21 mouse cellular contexts compared by ENCODE assay signal in the genomic region with DNA sequence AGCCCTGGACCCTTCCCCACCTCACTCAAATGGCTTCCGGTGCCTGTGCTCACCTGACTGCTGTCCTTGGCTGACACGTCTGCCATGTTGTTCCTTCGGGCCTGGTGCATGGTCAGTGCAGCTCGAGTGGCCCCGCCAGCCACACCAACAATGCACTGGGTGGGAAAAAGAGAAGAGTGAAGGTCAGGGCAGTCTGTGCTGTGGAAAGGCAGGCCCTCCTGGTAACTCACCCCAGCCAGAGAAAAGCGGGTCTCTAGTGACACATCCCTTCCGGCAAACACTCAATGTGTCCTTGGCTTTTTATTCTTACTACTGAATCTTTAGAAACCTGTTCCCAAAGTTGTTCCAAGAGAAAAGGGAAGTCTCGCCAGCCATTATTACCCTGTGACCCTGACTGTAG. TPM values are rescaled to one million over a fixed set of nuclear protein-coding genes. Genes with fewer than 3 reads are reported as not detected.
DNase-seq lines count a peak whose midpoint lies in the region; ATAC-seq and TF ChIP-seq lines count a peak whose summit lies in the region.
"Had no signal": no experiment of that assay in that cellular context is flagged by ENCODE, and none has a peak within 500 bp of the region (broad histone marks: within the 10 kb centered on the region; RNA-seq: fewer than 3 reads in every experiment).

No protein-coding gene starts in this region.

- peaks cover 69% of the 10 kb centered on the region for H3K4me1 ChIP-seq in liver, embryonic 12.5 days
- peaks cover 19% of the 10 kb centered on the region for H3K4me1 ChIP-seq in liver, embryonic 11.5 days (replicated peaks; ENCODE audit: control insufficient read depth, insufficient read depth, low read length)
- H3K4me1 ChIP-seq in spleen, adult 2 months (ENCODE audit: control insufficient read depth, insufficient read depth, insufficient read length) = no peaks in the 10 kb centered on the region
- H3K4me1 ChIP-seq: embryonic facial prominence, embryonic 15.5 days had no signal

- H3K27me3 ChIP-seq in liver, embryonic 12.5 days (replicated peaks) = no peaks in the 10 kb centered on the region
- H3K27me3 ChIP-seq in liver, embryonic 11.5 days (replicated peaks; ENCODE audit: control insufficient read depth, insufficient read depth, low read length) = no peaks in the 10 kb centered on the region
- H3K27me3 ChIP-seq in spleen, adult 2 months (ENCODE audit: control insufficient read depth, insufficient read depth, low read length) = no peaks in the 10 kb centered on the region
- H3K27me3 ChIP-seq: embryonic facial prominence, embryonic 15.5 days; heart, embryonic 15.5 days; hindbrain, embryonic 15.5 days had no signal

- H3K9ac ChIP-seq in liver, embryonic 12.5 days = no peak overlapping the region
- no peak overlapping the region for H3K9ac ChIP-seq in liver, embryonic 11.5 days (ENCODE audit: low read depth, low read length)
- H3K9ac ChIP-seq: embryonic facial prominence, embryonic 15.5 days; heart, embryonic 15.5 days; hindbrain, embryonic 15.5 days had no signal

- peak; percentile 33 to 45 for DNase-seq in adrenal gland, postnatal 36 days
- DNase-seq in adrenal gland, adult 18-20 months (ENCODE audit: low spot score in 2 of 2) = no peak
- DNase-seq in liver, embryonic 11.5 days (ENCODE audit: low spot score) = no peak
- no peak for DNase-seq in spleen, adult 2 months (ENCODE audit: low read depth in 1 of 2, low spot score in 2 of 2)
- no peak for DNase-seq in spleen, postnatal 36 days (ENCODE audit: low spot score in 2 of 2)
- DNase-seq: cerebellum, adult 18-20 months; cerebellum, adult 9-11 months; cerebellum, postnatal 36 days; gastrocnemius, postnatal 14 days; heart, adult 2 months; heart, postnatal 14 days had no signal

- H3K4me3 ChIP-seq in liver, embryonic 12.5 days = no peak overlapping the region
- no peak overlapping the region for H3K4me3 ChIP-seq in liver, embryonic 11.5 days (ENCODE audit: low read depth, low read length)
- H3K4me3 ChIP-seq in spleen, adult 2 months (ENCODE audit: extremely low read depth, insufficient read depth, insufficient read length) = no peak overlapping the region
- H3K4me3 ChIP-seq: embryonic facial prominence, embryonic 15.5 days; erythroblast, embryonic 14.5 days; forebrain, embryonic 10.5 days; heart, adult 2 months; heart, embryonic 15.5 days; hindbrain, embryonic 15.5 days had no signal

- H3K36me3 ChIP-seq in liver, embryonic 12.5 days = peaks cover 82% of the 10 kb centered on the region
- peaks cover 19% of the 10 kb centered on the region for H3K36me3 ChIP-seq in liver, embryonic 11.5 days (ENCODE audit: control insufficient read depth, insufficient read depth, low read length)
- H3K36me3 ChIP-seq in spleen, adult 2 months (ENCODE audit: control insufficient read depth, insufficient read depth, low read length) = peaks cover 3% of the 10 kb centered on the region; the same call in 1 of the 2 replicates

- TF ChIP-seq CTCF in spleen, adult 2 months (IDR thresholded peaks at IDR 0.05; ENCODE audit: extremely low read depth, insufficient read depth, insufficient read length, insufficient replicate concordance) = no peak

- WGBS in liver, embryonic 12.5 days (ENCODE audit: insufficient replicate concordance) = 87% methylated on average over 8 of the region's 8 CpGs
- WGBS in liver, embryonic 11.5 days = 89% methylated on average over 8 of the region's 8 CpGs
- 95% methylated on average over 8 of the region's 8 CpGs for WGBS in spleen, adult 2 months

- H3K27ac ChIP-seq in liver, embryonic 12.5 days = peak overlapping the region; percentile 95; the same call in 1 of the 2 replicates
- no peak overlapping the region for H3K27ac ChIP-seq in liver, embryonic 11.5 days (ENCODE audit: low read depth, low read length)
- peak overlapping the region; percentile 19; the same call in 1 of the 2 replicates for H3K27ac ChIP-seq in spleen, adult 2 months (ENCODE audit: insufficient read depth, low read length)
- H3K27ac ChIP-seq: embryonic facial prominence, embryonic 15.5 days; forebrain, embryonic 10.5 days; heart, adult 2 months; heart, embryonic 15.5 days; hindbrain, embryonic 15.5 days had no signal

- H3K9me3 ChIP-seq in liver, embryonic 12.5 days (replicated peaks) = no peaks in the 10 kb centered on the region
- no peaks in the 10 kb centered on the region for H3K9me3 ChIP-seq in liver, embryonic 11.5 days (ENCODE audit: control insufficient read depth, low read length)
- H3K9me3 ChIP-seq: embryonic facial prominence, embryonic 15.5 days; forebrain, embryonic 10.5 days; heart, embryonic 15.5 days; hindbrain, embryonic 15.5 days had no signal

- H3K4me2 ChIP-seq in liver, embryonic 12.5 days = no peak overlapping the region
- no peak overlapping the region for H3K4me2 ChIP-seq in liver, embryonic 11.5 days
- H3K4me2 ChIP-seq: embryonic facial prominence, embryonic 15.5 days; heart, embryonic 11.5 days; heart, embryonic 15.5 days; hindbrain, embryonic 15.5 days had no signal

- ATAC-seq in liver, embryonic 12.5 days = no peak
- ATAC-seq in liver, embryonic 11.5 days (replicated peaks; ENCODE audit: low FRiP score) = no peak
- ATAC-seq: forebrain, embryonic 16.5 days; intestine, embryonic 16.5 days had no signal

- no peak for TF ChIP-seq POLR2A in spleen, adult 2 months (IDR thresholded peaks at IDR 0.05; ENCODE audit: low read depth, low read length)

RNA-seq across cellular contexts. Expression of a gene that starts 12.9 kb away (rescaled TPM):
- 10 to 100 TPM; 27.9 to 28.9 TPM for total RNA-seq in adrenal gland, postnatal 36 days (2021)
- 10 to 100 TPM; 26.6 to 31.4 TPM for total RNA-seq in adrenal gland, adult 18-20 months (2021)
- polyA plus RNA-seq in liver, embryonic 12.5 days (2016; fragmentation: Nextera tagmentation; extraction: Ambion mirVana) = 26.3 and 29.4 TPM in 2 replicates
- polyA plus RNA-seq in liver, embryonic 11.5 days (2014; fragmentation: Nextera tagmentation; extraction: Ambion mirVana) = 38.2 and 42.3 TPM in 2 replicates
- polyA plus RNA-seq in spleen, adult 2 months (2012; rRNA removed) = 32.6 and 41.0 TPM in 2 replicates

RNA-seq across cellular contexts. Expression of a gene that starts 19.6 kb away (rescaled TPM):
- not detected for total RNA-seq in adrenal gland, postnatal 36 days (2021)
- 1 to 10 TPM in 1 of 2 experiments, not detected in 1; 1.3 TPM for total RNA-seq in adrenal gland, adult 18-20 months (2021)
- polyA plus RNA-seq in liver, embryonic 12.5 days (2016; fragmentation: Nextera tagmentation; extraction: Ambion mirVana) = 2.0 and 2.1 TPM in 2 replicates
- polyA plus RNA-seq in liver, embryonic 11.5 days (2014; fragmentation: Nextera tagmentation; extraction: Ambion mirVana) = 2.1 and 3.0 TPM in 2 replicates
- polyA plus RNA-seq in spleen, adult 2 months (2012; rRNA removed) = 0.15 and 0.53 TPM in 2 replicates
- total RNA-seq: gastrocnemius, postnatal 14 days; heart, adult 2 months; heart, postnatal 14 days; hematopoietic stem cell, adult 5-6 weeks had no signal
- polyA plus RNA-seq: embryonic facial prominence, embryonic 15.5 days; forebrain, embryonic 10.5 days; forebrain, embryonic 16.5 days; heart, embryonic 15.5 days; hindbrain, embryonic 15.5 days; intestine, embryonic 16.5 days had no signal

RNA-seq across cellular contexts. Expression of a gene that starts 38.4 kb away (rescaled TPM):
- 10 to 100 TPM; 18.3 to 28.9 TPM for total RNA-seq in adrenal gland, postnatal 36 days (2021)
- 10 to 100 TPM; 19.0 to 30.6 TPM for total RNA-seq in adrenal gland, adult 18-20 months (2021)
- 22.3 and 25.1 TPM in 2 replicates for polyA plus RNA-seq in liver, embryonic 12.5 days (2016; fragmentation: Nextera tagmentation; extraction: Ambion mirVana)
- 35.3 and 38.2 TPM in 2 replicates for polyA plus RNA-seq in liver, embryonic 11.5 days (2014; fragmentation: Nextera tagmentation; extraction: Ambion mirVana)
- polyA plus RNA-seq in spleen, adult 2 months (2012; rRNA removed) = 33.8 and 40.4 TPM in 2 replicates

RNA-seq across cellular contexts. Expression of a gene that starts 47.2 kb away (rescaled TPM):
- total RNA-seq in adrenal gland, postnatal 36 days (2021) = 1 to 10 TPM; 6.5 to 7.6 TPM
- total RNA-seq in adrenal gland, adult 18-20 months (2021) = 1 to 10 TPM; 5.2 to 6.0 TPM
- 2.9 and 3.1 TPM in 2 replicates for polyA plus RNA-seq in liver, embryonic 12.5 days (2016; fragmentation: Nextera tagmentation; extraction: Ambion mirVana)
- polyA plus RNA-seq in liver, embryonic 11.5 days (2014; fragmentation: Nextera tagmentation; extraction: Ambion mirVana) = 3.8 and 4.5 TPM in 2 replicates
- polyA plus RNA-seq in spleen, adult 2 months (2012; rRNA removed) = 1.1 and 1.4 TPM in 2 replicates

RNA-seq across cellular contexts. Expression of a gene that starts 47.9 kb away (rescaled TPM):
- 10 to 100 TPM; 18.5 to 19.9 TPM for total RNA-seq in adrenal gland, postnatal 36 days (2021)
- total RNA-seq in adrenal gland, adult 18-20 months (2021) = 10 to 100 TPM; 17.7 to 23.2 TPM
- 12.7 and 12.8 TPM in 2 replicates for polyA plus RNA-seq in liver, embryonic 12.5 days (2016; fragmentation: Nextera tagmentation; extraction: Ambion mirVana)
- 15.1 and 15.8 TPM in 2 replicates for polyA plus RNA-seq in liver, embryonic 11.5 days (2014; fragmentation: Nextera tagmentation; extraction: Ambion mirVana)
- 32.9 and 47.1 TPM in 2 replicates for polyA plus RNA-seq in spleen, adult 2 months (2012; rRNA removed)

Comparison
In these comparisons a context has a peak if more than half of its experiments do, and no peak if none do; other contexts are left out.
1. DNase-seq: peak in adrenal gland, postnatal 36 days (2 of 2); none in adrenal gland, adult 18-20 months (0 of 2), liver, embryonic 11.5 days (single experiment), spleen, adult 2 months (0 of 2) and spleen, postnatal 36 days (0 of 2).